Mouse (Mus musculus) liver, postnatal 0 days (tissue): ENCODE data around the gene Gipc3. TPM values are rescaled to one million over a fixed set of nuclear protein-coding genes. Genes with fewer than 3 reads are reported as not detected.

Experiments used
- ATAC-seq: fragments of 200-750 bp; cut with Nextera tagmentation; 2 replicates; pipeline ENCODE4 v1.8.0; 2017; ENCODE audit warnings: mild to moderate bottlenecking, moderate library complexity
- DNase-seq: peaks from one replicate; pipeline ENCODE4 v3.0.0-alpha.2; 2016
- H3K27ac ChIP-seq: fragments of 300-500 bp; sonication (generic); 2 replicates; pipeline ENCODE4 v1.5.1; 2014; ENCODE audit warnings: antibody characterized with exemption, moderate library complexity, mild to moderate bottlenecking, low read depth
- H3K27me3 ChIP-seq: fragments of 300-500 bp; sonication (generic); 2 replicates; pipeline ENCODE4 v1.6.1; 2014; ENCODE audit warnings: low read length, control low read depth, mixed read lengths; ENCODE audit not compliant: insufficient read depth
- H3K36me3 ChIP-seq: fragments of 300-500 bp; sonication (generic); replicated peaks from 2 replicates; pipeline ENCODE4 v1.6.1; 2014; ENCODE audit warnings: mild to moderate bottlenecking, control low read depth, low read length, moderate library complexity, mixed read lengths; ENCODE audit not compliant: insufficient read depth
- H3K4me1 ChIP-seq: fragments of 300-500 bp; sonication (generic); 2 replicates; pipeline ENCODE4 v1.6.1; 2014; ENCODE audit warnings: antibody characterized with exemption, mild to moderate bottlenecking, control low read depth; ENCODE audit not compliant: insufficient read depth
- H3K4me2 ChIP-seq: fragments of 300-500 bp; sonication (generic); 2 replicates; pipeline ENCODE4 v1.6.1; 2014; ENCODE audit warnings: low read depth, mild to moderate bottlenecking, low read length, moderate library complexity, mixed read lengths
- H3K4me3 ChIP-seq: fragments of 300-500 bp; sonication (generic); 2 replicates; pipeline ENCODE4 v1.5.1; 2014; ENCODE audit warnings: low read depth, low read length
- H3K9ac ChIP-seq: fragments of 300-500 bp; sonication (generic); replicated peaks from 2 replicates; pipeline ENCODE4 v1.6.1; 2014; ENCODE audit warnings: mild to moderate bottlenecking, moderate library complexity
- H3K9me3 ChIP-seq: fragments of 300-500 bp; sonication (generic); 2 replicates; pipeline ENCODE4 v1.6.1; 2016; ENCODE audit warnings: mild to moderate bottlenecking, control low read depth, low read length, mixed read lengths
- CTCF ChIP-seq: sonication (generic); IDR thresholded peaks from 2 replicates; pipeline ENCODE4 v1.5.1; 2016; ENCODE audit warnings: antibody characterized with exemption, low read depth
- EP300 ChIP-seq: IDR thresholded peaks from 2 replicates; pipeline ENCODE4 v1.6.1; 2016; ENCODE audit warnings: antibody characterized with exemption, low read depth, mild to moderate bottlenecking
- WGBS: fragments of 180-500 bp; shearing (Covaris S2); extraction: QIAGEN DNeasy Blood & Tissue Kit; methylation state at CpG from one replicate; pipeline ENCODE4 v1.1.7; 2014; ENCODE audit not compliant: insufficient replicate concordance; 5-methylcytosine and 5-hydroxymethylcytosine counted together
- polyA plus RNA-seq: library from polyadenylated mRNA; unstranded; fragments of >200 nt; fragmentation: Nextera tagmentation; extraction: Ambion mirVana; gene quantifications from 2 replicates; pipeline ENCODE4 v1.2.1, GENCODE M21; 2015

The Gipc3 gene
- polyA plus RNA-seq, 1 experiment from 2014 or later: 0.02 TPM

- H3K4me2 ChIP-seq: peak overlapping the region; percentile 68
- H3K27me3 ChIP-seq: no peaks in the 10 kb centered on the region
- peaks cover 53% of the 10 kb centered on the region for H3K36me3 ChIP-seq
- ATAC-seq: no peak
- H3K27ac ChIP-seq: no peak overlapping the region
- 94% methylated on average over 10 of the region's 10 CpGs for WGBS
- H3K4me3 ChIP-seq: no peak overlapping the region
- DNase-seq: no peak
- TF ChIP-seq EP300: no peak
- TF ChIP-seq CTCF: no peak
- H3K9me3 ChIP-seq: no peaks in the 10 kb centered on the region
- peaks cover 28% of the 10 kb centered on the region for H3K4me1 ChIP-seq
- H3K9ac ChIP-seq: no peak overlapping the region
Measured at GRCm38 (mm10) chr10:81375322-81375721, 32.3 kb upstream of the Gipc3 start.

- no peak overlapping the region for H3K27ac ChIP-seq
- peaks cover 37% of the 10 kb centered on the region for H3K4me1 ChIP-seq
- no peaks in the 10 kb centered on the region for H3K27me3 ChIP-seq
- TF ChIP-seq EP300 (no peak), CTCF (no peak)
- 89% methylated on average over 6 of the region's 6 CpGs for WGBS
- H3K9me3 ChIP-seq: no peaks in the 10 kb centered on the region
- no peak overlapping the region for H3K9ac ChIP-seq
- H3K4me2 ChIP-seq: no peak overlapping the region
- no peak overlapping the region for H3K4me3 ChIP-seq
- peaks cover 79% of the 10 kb centered on the region for H3K36me3 ChIP-seq
- ATAC-seq (no peak), DNase-seq (no peak)
Measured at GRCm38 (mm10) chr10:81367207-81367495, 24.1 kb upstream of the Gipc3 start.

- no peak overlapping the region for H3K9ac ChIP-seq
- no peak overlapping the region for H3K4me2 ChIP-seq
- H3K27ac ChIP-seq: peak overlapping the region; percentile 50; the same call in 1 of the 2 replicates
- DNase-seq (no peak), ATAC-seq (no peak)
- peaks cover 79% of the 10 kb centered on the region for H3K36me3 ChIP-seq
- no peak overlapping the region for H3K4me3 ChIP-seq
- no peak for TF ChIP-seq CTCF
- TF ChIP-seq EP300: no peak
- H3K9me3 ChIP-seq: no peaks in the 10 kb centered on the region
- H3K27me3 ChIP-seq: no peaks in the 10 kb centered on the region
- 63% methylated on average over 6 of the region's 6 CpGs for WGBS
- H3K4me1 ChIP-seq: peaks cover 42% of the 10 kb centered on the region
Measured at GRCm38 (mm10) chr10:81366477-81367206, 23.6 kb upstream of the Gipc3 start.

GRCm38 (mm10) chr10:81365672-81366476 is 22.8 kb upstream of the Gipc3 start, which contains the start of gene 4930404N11Rik:
TSS of gene 4930404N11Rik (minus strand) at chr10:81365816.
- peaks cover 47% of the 10 kb centered on the region for H3K4me1 ChIP-seq
- H3K27ac ChIP-seq: peak within 1 kb of the TSS; percentile 50; the same call in 1 of the 2 replicates
- no peak for ATAC-seq
- peaks cover 79% of the 10 kb centered on the region for H3K36me3 ChIP-seq
- peak; percentile 44 for DNase-seq
- TF ChIP-seq CTCF (no peak), EP300 (no peak)
- H3K4me3 ChIP-seq: no peak within 1 kb of the TSS
- H3K4me2 ChIP-seq: no peak within 1 kb of the TSS
- H3K27me3 ChIP-seq: no peaks in the 10 kb centered on the region
- H3K9me3 ChIP-seq: no peaks in the 10 kb centered on the region
- WGBS: 37% methylated on average over 12 of the region's 12 CpGs
- H3K9ac ChIP-seq: no peak within 1 kb of the TSS

- 49% methylated on average over 4 of the region's 4 CpGs for whole genome bisulfite sequencing
- DNase-seq (peak; percentile 42), ATAC-seq (no peak)
- H3K9me3 ChIP-seq: no peaks in the 10 kb centered on the region
- H3K9ac ChIP-seq: no peak overlapping the region
- no peak overlapping the region for H3K4me2 ChIP-seq
- H3K4me3 ChIP-seq: no peak overlapping the region
- H3K27me3 ChIP-seq: no peaks in the 10 kb centered on the region
- H3K36me3 ChIP-seq: peaks cover 76% of the 10 kb centered on the region
- H3K27ac ChIP-seq: 0 out of 2 replicates have a peak overlapping the region, but pooled peaks have one; percentile 50
- H3K4me1 ChIP-seq: peaks cover 50% of the 10 kb centered on the region
- TF ChIP-seq EP300: no peak
- TF ChIP-seq CTCF: no peak
Measured at GRCm38 (mm10) chr10:81365073-81365472, 22.0 kb upstream of the Gipc3 start.

GRCm38 (mm10) chr10:81364666-81365065 is 21.6 kb upstream of the Gipc3 start:
- WGBS: 59% methylated on average over 28 of the region's 28 CpGs
- TF ChIP-seq CTCF (no peak), EP300 (no peak)
- Histone ChIP-seq H3K9me3 (no peaks in the 10 kb centered on the region), H3K4me1 (peaks cover 50% of the 10 kb centered on the region), H3K27me3 (no peaks in the 10 kb centered on the region), H3K9ac (no peak overlapping the region), H3K36me3 (peaks cover 73% of the 10 kb centered on the region), H3K4me2 (0 out of 2 replicates have a peak overlapping the region, but pooled peaks have one; percentile 34), H3K27ac (no peak overlapping the region), H3K4me3 (no peak overlapping the region)
- DNase-seq (peak; percentile 45), ATAC-seq (no peak)
